Mouse (Mus musculus) heart, postnatal 0 days (tissue): ENCODE data around the gene Thsd7a. TPM values are rescaled to one million over a fixed set of nuclear protein-coding genes. Genes with fewer than 3 reads are reported as not detected.
A peak's percentile ranks its signal among the peaks of the same experiment; 100 is the strongest.

Source experiments
- ATAC-seq: fragments of 200-750 bp; cut with Nextera tagmentation; 2 replicates; pipeline ENCODE4 v1.8.0; 2017; ENCODE audit warnings: low read depth, moderate number of reproducible peaks, moderate library complexity; ENCODE audit not compliant: insufficient read depth
- DNase-seq: peaks from one replicate; pipeline ENCODE4 v3.0.0-alpha.2; 2016; ENCODE audit warnings: low spot score
- H3K27ac ChIP-seq: fragments of 300-500 bp; sonication (generic); 2 replicates; pipeline ENCODE4 v1.5.1; 2014; ENCODE audit warnings: low read depth, mild to moderate bottlenecking
- H3K27me3 ChIP-seq: fragments of 300-500 bp; sonication (generic); 2 replicates; pipeline ENCODE4 v1.6.1; 2014; ENCODE audit warnings: low read length, mixed read lengths; ENCODE audit not compliant: control insufficient read depth, insufficient read depth
- H3K36me3 ChIP-seq: fragments of 300-500 bp; sonication (generic); replicated peaks from 2 replicates; pipeline ENCODE4 v1.6.1; 2014; ENCODE audit warnings: low read length, mixed read lengths; ENCODE audit not compliant: control insufficient read depth, insufficient read depth
- H3K4me1 ChIP-seq: fragments of 300-500 bp; sonication (generic); 2 replicates; pipeline ENCODE4 v1.6.1; 2014; ENCODE audit warnings: antibody characterized with exemption; ENCODE audit not compliant: control insufficient read depth, insufficient read depth
- H3K4me2 ChIP-seq: fragments of 300-500 bp; sonication (generic); 2 replicates; pipeline ENCODE4 v1.6.1; 2014; ENCODE audit warnings: low read depth, mild to moderate bottlenecking, low read length, moderate library complexity
- H3K4me3 ChIP-seq: fragments of 300-500 bp; sonication (generic); 2 replicates; pipeline ENCODE4 v1.5.1; 2014; ENCODE audit warnings: low read depth, low read length
- H3K9ac ChIP-seq: fragments of 300-500 bp; sonication (generic); replicated peaks from 2 replicates; pipeline ENCODE4 v1.6.1; 2014; ENCODE audit warnings: low read depth, low read length, mixed read lengths
- H3K9me3 ChIP-seq: fragments of 300-500 bp; sonication (generic); replicated peaks from 2 replicates; pipeline ENCODE4 v1.6.1; 2016; ENCODE audit warnings: low read length; ENCODE audit not compliant: control insufficient read depth
- CTCF ChIP-seq: IDR thresholded peaks from 2 replicates; pipeline ENCODE4 v1.5.1; 2016; ENCODE audit warnings: antibody characterized with exemption, control low read depth, low read depth
- EP300 ChIP-seq: IDR thresholded peaks from 2 replicates; pipeline ENCODE4 v1.6.1; 2016; ENCODE audit warnings: antibody characterized with exemption, low read depth
- WGBS: fragments of 180-500 bp; shearing (Covaris S2); extraction: QIAGEN DNeasy Blood & Tissue Kit; methylation state at CpG from one replicate; pipeline ENCODE4 v1.1.7; 2014; 5-methylcytosine and 5-hydroxymethylcytosine counted together
- polyA plus RNA-seq: library from polyadenylated mRNA; unstranded; fragments of >200 nt; fragmentation: Nextera tagmentation; extraction: Ambion mirVana; gene quantifications from 2 replicates; pipeline ENCODE4 v1.2.1, GENCODE M21; 2015
- total RNA-seq: library from RNA; depleted of rRNA; stranded (reverse); fragments of >200 nt; gene quantifications from 2 replicates; pipeline ENCODE4 v1.2.3, GENCODE M21; 2014; ENCODE audit warnings: low replicate concordance

The Thsd7a gene
- total and polyA plus RNA-seq, 2 experiments from 2014 or later: 2.2 to 4.5 TPM

DNA sequence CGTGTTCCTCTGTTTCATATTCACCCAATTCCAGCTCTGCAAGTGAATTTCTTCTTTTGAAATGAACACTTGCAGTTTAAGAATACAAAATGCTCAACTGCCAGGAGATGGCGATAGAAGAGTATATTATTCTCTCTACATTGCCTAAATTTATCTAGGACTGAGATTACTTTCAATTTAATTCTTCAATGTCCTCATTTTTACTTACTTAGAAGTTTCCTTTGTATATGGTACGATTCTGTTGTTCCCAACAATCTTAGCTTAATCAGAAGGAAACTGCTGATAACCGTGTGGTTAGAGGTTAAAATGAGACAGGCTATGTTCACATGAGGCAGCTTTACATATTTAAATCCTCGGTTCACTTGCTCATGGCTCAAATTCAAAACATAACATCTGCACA is 398.5 kb downstream of the Thsd7a start:
- 18% methylated on average over 5 of the region's 5 CpGs for WGBS
- Histone ChIP-seq H3K9me3 (no peaks in the 10 kb centered on the region), H3K27me3 (no peaks in the 10 kb centered on the region), H3K4me2 (peak overlapping the region; percentile 54), H3K27ac (no peak overlapping the region), H3K4me1 (no peaks in the 10 kb centered on the region), H3K4me3 (peak overlapping the region; percentile 31), H3K36me3 (no peaks in the 10 kb centered on the region), H3K9ac (no peak overlapping the region)
- DNase-seq (peak; percentile 10), ATAC-seq (no peak)
- TF ChIP-seq EP300: no peak
- TF ChIP-seq CTCF: peak; percentile 52

DNA sequence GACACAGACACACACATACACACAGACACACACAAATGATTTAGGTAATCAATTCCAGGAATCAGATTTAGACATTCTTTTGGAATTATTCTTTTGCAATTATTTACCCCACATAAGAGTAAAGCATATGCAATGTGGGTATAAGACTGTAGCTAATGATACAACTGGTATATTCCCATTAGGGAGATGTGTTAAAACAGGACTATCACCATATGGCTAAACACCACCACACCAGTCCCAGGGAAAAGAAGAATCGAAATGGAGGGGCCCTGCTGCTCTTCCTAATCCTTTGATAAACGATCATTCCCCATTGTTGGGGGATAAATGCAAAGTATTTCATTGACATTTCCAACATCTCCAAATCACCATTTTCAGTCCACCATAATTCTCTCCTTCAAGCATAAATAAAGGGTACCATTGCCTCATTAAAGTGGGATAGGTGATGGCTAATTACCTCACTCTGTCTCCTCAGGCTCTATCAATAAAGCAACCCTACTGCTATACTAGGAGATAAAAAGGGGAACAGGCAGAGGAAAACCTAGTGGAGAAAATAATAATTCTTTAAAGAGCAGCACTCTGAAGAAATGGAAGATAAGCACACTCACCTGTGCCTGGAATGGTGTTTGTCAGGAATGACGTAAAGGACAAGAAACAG is 400.0 kb downstream of the Thsd7a start:
- Histone ChIP-seq H3K4me1 (no peaks in the 10 kb centered on the region), H3K36me3 (no peaks in the 10 kb centered on the region), H3K4me2 (no peak overlapping the region), H3K9ac (no peak overlapping the region), H3K4me3 (no peak overlapping the region), H3K9me3 (no peaks in the 10 kb centered on the region), H3K27me3 (no peaks in the 10 kb centered on the region), H3K27ac (no peak overlapping the region)
- DNase-seq: no peak
- ATAC-seq: no peak
- WGBS: 79% methylated on average over 3 of the region's 3 CpGs
- no peak for TF ChIP-seq CTCF
- TF ChIP-seq EP300: no peak

DNA sequence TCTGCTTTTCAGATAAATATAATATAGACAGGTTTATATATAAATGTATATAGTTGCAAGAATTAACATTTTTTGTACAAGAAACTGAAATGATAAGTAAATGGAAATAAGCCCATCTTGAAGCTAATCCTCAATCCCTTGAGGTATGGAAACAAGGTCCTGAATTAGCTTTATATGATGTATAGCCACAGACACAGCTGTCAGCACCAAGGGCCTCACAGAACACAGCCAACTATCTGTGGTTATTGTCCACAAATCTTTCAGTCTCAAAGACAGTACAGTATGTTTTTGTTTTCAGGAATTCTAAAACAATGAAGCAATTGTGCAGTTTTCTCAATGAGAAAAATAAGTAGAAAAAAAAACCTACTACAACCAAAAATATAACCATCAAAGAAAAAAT is 400.5 kb downstream of the Thsd7a start:
- TF ChIP-seq CTCF (no peak), EP300 (no peak)
- Histone ChIP-seq H3K9me3 (no peaks in the 10 kb centered on the region), H3K4me3 (no peak overlapping the region), H3K27ac (no peak overlapping the region), H3K4me2 (no peak overlapping the region), H3K9ac (no peak overlapping the region), H3K4me1 (no peaks in the 10 kb centered on the region), H3K36me3 (no peaks in the 10 kb centered on the region), H3K27me3 (no peaks in the 10 kb centered on the region)
- DNase-seq (no peak), ATAC-seq (no peak)

DNA sequence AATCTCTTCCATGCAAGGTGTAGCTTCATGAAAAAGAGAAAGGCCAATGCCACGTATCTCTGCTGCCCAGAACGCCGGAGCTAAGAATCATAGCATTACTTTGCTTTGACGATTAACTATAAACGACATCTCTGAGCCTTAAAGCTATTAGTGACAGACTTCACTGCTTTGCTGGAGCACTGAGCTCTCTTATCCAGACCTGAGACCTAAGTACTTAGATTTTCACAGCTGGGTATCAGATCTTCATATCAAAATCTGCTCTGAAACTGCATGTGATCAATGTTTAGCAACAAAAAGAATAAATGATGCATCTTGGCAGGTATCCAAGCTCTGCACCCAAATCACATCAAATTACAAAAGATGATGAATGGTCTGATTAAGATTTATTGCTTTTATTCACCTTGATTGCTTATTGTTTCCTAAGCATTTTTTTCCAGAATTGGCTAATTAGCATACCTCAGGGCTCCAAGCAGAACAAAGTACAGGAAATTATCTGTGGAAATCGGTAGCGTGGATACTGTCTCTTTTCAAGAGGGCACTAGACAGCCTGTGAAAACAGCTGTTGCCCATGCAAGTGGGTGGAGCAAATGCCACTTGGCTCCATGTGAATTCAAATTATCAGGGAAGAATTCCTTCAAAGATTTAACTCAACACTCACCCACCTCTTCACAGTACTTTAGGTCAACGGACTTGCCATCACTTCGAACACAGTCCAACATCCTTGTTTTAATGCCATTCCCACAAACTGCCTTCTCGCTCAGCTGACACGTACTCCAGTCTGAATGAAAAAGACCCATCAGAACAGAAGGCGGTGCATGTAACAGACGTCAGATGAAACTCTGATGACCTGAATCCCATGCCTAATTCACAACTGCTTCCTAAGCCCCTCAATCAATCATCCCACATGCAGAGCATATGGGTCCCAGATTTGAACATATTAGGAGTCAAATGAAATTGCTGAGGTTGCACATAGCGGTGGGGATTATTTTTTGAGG is 412.3 kb downstream of the Thsd7a start:
- no peaks in the 10 kb centered on the region for H3K27me3 ChIP-seq
- H3K4me1 ChIP-seq: no peaks in the 10 kb centered on the region
- ATAC-seq (no peak), DNase-seq (no peak)
- 64% methylated on average over 14 of the region's 14 CpGs for WGBS
- no peaks in the 10 kb centered on the region for H3K9me3 ChIP-seq
- H3K36me3 ChIP-seq: no peaks in the 10 kb centered on the region
- H3K4me3 ChIP-seq: no peak overlapping the region
- TF ChIP-seq CTCF (no peak), EP300 (no peak)
- H3K27ac ChIP-seq: no peak overlapping the region
- no peak overlapping the region for H3K4me2 ChIP-seq
- H3K9ac ChIP-seq: no peak overlapping the region

DNA sequence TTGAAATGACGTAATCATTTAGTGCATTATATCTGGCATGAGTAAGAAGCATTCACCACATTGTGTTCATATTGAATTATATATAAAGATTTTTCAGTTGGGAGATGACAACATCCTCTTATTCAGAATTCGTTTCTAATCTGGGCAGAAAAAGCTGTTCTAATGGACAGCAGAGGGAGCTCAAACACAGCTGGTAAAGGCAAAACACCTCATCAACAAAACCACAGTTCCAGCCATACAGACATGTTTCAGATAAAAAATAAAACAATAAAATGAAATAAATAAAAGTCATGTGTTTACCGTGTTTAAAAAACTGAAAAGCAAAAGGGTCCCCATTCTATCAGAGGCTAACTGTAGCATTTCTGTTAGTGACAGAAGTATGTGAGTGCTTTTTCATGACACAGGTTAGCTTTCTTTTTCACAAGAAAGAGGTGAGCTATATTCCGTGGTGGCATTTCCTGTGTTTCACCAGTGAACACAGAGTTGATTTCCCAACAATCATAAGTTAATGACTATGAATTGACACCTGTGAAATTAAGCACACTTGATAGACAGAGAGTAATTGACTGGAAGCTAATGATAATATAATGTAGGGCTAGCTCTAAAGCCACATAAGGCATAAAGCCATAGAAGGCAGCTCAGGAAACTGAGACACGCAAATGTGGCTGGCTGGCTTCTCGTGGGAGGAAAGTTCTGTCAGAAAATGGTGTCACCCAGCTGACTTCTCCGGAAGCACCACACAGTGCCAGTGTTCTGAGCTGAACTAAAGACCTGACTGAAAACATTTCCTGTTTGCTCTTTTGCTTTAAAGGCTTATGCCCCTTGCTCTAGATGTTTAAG is 433.9 kb downstream of the Thsd7a start:
- DNase-seq (peak; percentile 39), ATAC-seq (no peak)
- no peak overlapping the region for H3K27ac ChIP-seq
- H3K9ac ChIP-seq: no peak overlapping the region
- H3K9me3 ChIP-seq: no peaks in the 10 kb centered on the region
- H3K27me3 ChIP-seq: no peaks in the 10 kb centered on the region
- 39% methylated on average over 7 of the region's 7 CpGs for WGBS
- H3K36me3 ChIP-seq: no peaks in the 10 kb centered on the region
- H3K4me3 ChIP-seq: no peak overlapping the region
- H3K4me2 ChIP-seq: no peak overlapping the region
- TF ChIP-seq EP300 (no peak), CTCF (peak; percentile 68)
- no peaks in the 10 kb centered on the region for H3K4me1 ChIP-seq
